Mouse (Mus musculus) right cerebral cortex, postnatal 36 days (tissue): ENCODE measurements around the gene Tmem39a.

Experiments used
- DNase-seq, 2 experiments: peaks; one replicate each; pipeline ENCODE4 v3.0.0; 2022; ENCODE audit warnings: low spot score in 2 of 2, mixed read lengths in 1 of 2

The Tmem39a gene

DNA sequence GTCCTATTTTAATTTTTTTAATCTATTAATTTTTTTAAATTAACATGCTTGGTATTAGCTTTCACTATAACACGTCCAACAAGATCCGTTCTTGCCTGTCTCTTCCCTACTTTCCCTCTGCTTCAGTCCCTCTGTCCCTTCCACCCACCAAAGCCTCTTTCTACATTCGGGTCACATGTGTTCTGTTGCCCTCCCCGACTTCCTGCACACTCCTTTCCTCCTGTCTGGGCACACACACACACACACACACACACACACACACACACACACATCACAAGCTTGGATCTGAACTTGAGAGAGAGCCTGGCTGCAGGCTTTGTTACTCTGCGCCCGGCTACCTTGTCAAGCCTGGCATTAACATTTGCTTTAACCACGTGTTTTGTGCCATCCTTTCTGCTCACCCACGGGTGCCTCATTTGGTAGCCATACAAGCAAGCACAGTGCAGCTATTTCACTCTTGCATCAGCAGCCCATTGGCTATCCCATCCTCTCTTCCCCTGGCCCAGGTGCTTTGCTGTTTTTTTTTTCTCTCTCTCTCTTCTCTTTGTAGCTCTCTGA, 77.4 kb downstream of the Tmem39a start:
- no peak for DNase-seq

DNA sequence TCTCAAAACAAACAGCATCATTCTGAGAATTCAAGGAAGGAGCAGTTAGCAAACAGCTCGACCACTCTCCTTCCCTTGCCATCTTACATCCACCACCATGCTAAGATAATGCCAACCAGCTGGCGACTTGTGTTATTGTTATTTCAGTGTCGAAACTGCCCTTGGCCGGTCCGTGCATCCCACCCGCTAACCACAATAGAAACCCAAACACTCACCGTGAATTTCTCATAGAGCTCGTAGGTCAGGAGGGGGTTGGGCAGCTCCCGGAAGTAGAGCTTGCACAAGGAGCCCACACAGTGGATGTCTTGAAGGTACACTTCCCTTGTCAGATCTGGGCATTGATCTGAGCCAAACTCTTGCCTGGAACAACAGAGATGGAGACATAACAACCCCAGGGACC, 78.2 kb downstream of the Tmem39a start:
- no peak for DNase-seq

DNA sequence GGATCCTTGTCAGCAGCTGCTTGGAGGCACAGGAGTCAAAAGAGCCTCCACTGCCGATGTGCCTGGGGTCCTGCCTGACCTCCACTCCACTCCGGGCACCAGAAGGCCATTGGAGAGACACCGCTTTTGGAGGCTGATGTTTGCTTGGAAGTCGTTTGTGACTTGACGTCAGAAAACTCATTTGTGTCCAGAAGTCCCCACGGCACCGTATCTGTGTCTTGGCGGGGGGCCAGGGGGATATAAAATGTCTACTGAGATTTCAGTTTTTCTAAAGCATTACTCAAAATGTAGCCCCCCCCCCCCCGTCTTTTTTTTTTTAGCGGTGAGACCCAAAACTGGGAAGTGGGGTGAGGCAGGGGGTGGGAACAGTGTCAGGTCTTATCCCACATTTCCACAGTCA, 78.6 kb downstream of the Tmem39a start:
- DNase-seq: no peak
